Mouse (Mus musculus) C2C12 (cell line): Measurements from ENCODE around the gene Ski. TPM values are rescaled to one million over a fixed set of nuclear protein-coding genes. Genes with fewer than 3 reads are reported as not detected.

Experiments
- H3K27me3 ChIP-seq: one replicate; pipeline ENCODE4 v1.6.1; 2011; ENCODE audit not compliant: control insufficient read depth, insufficient read depth, insufficient read length
- H3K36me3 ChIP-seq: one replicate; pipeline ENCODE4 v1.6.1; 2011; ENCODE audit not compliant: control insufficient read depth, insufficient read depth
- H3K4me3 ChIP-seq: one replicate; pipeline ENCODE4 v1.5.1; 2011; ENCODE audit warnings: mild to moderate bottlenecking, control low read depth; ENCODE audit not compliant: poor library complexity, insufficient read depth, severe bottlenecking
- H3K79me2 ChIP-seq: one replicate; pipeline ENCODE4 v1.6.1; 2011; ENCODE audit not compliant: control insufficient read depth, insufficient read depth
- H3K79me3 ChIP-seq: one replicate; pipeline ENCODE4 v1.6.1; 2011; ENCODE audit warnings: low read depth, control low read depth
- H3ac ChIP-seq: one replicate; pipeline ENCODE3; 2011; ENCODE audit warnings: low read depth; ENCODE audit not compliant: control insufficient read depth, insufficient read length
- CEBPB ChIP-seq: IDR thresholded peaks from one replicate; pipeline ENCODE4 v1.6.1; 2011; ENCODE audit warnings: low read depth, mild to moderate bottlenecking, control low read depth, moderate library complexity
- CTCF ChIP-seq: IDR thresholded peaks from one replicate; pipeline ENCODE4 v1.5.1; 2011; ENCODE audit not compliant: control insufficient read depth, insufficient read depth, insufficient read length
- FOSL1 ChIP-seq: IDR thresholded peaks from one replicate; pipeline ENCODE4 v1.8.0; 2011; ENCODE audit warnings: mild to moderate bottlenecking, low read length; ENCODE audit not compliant: poor library complexity, insufficient read depth, severe bottlenecking
- MAX ChIP-seq: IDR thresholded peaks from one replicate; pipeline ENCODE4 v1.6.1; 2011; ENCODE audit warnings: mild to moderate bottlenecking, control low read depth
- MYOD1 ChIP-seq: IDR thresholded peaks from one replicate; pipeline ENCODE4 v1.6.1; 2011; ENCODE audit warnings: low read depth; ENCODE audit not compliant: control insufficient read depth, insufficient read length
- MYOG ChIP-seq: IDR thresholded peaks from one replicate; pipeline ENCODE4 v1.6.1; 2011; ENCODE audit not compliant: control insufficient read depth, insufficient read length; ENCODE audit errors: extremely low read depth
- USF1 ChIP-seq: IDR thresholded peaks from one replicate; pipeline ENCODE4 v1.6.1; 2011; ENCODE audit warnings: low read depth, mild to moderate bottlenecking, control low read depth, moderate library complexity
- polyA plus RNA-seq: library from polyadenylated mRNA; unstranded; fragments of >200 nt; fragmentation: generic; extraction: Trizol; gene quantifications from one replicate; pipeline ENCODE4 v1.2.1, GENCODE M21; 2012; ENCODE audit warnings: missing spikeins

Gene Ski
- polyA plus RNA-seq, 1 experiment = 45.2 TPM

GRCm38 (mm10) chr4:155215203-155215602 is 7.2 kb downstream of the Ski start:
- Histone ChIP-seq H3ac (no peak overlapping the region), H3K79me3 (peaks cover 94% of the 10 kb centered on the region), H3K36me3 (peaks cover 9% of the 10 kb centered on the region), H3K27me3 (no peaks in the 10 kb centered on the region), H3K4me3 (no peak overlapping the region), H3K79me2 (peaks cover 100% of the 10 kb centered on the region)
- no peak for TF ChIP-seq MYOG
- TF ChIP-seq MAX = no peak
- TF ChIP-seq CEBPB = no peak
- no peak for TF ChIP-seq CTCF
- TF ChIP-seq MYOD1 = no peak
- no peak for TF ChIP-seq FOSL1
- TF ChIP-seq USF1 = no peak

GRCm38 (mm10) chr4:155214793-155215192 is 7.6 kb downstream of the Ski start:
- Histone ChIP-seq H3K27me3 (no peaks in the 10 kb centered on the region), H3K79me2 (peaks cover 100% of the 10 kb centered on the region), H3K36me3 (peaks cover 9% of the 10 kb centered on the region), H3ac (no peak overlapping the region), H3K79me3 (peaks cover 94% of the 10 kb centered on the region), H3K4me3 (no peak overlapping the region)
- TF ChIP-seq MYOG (no peak), CTCF (no peak), USF1 (no peak), MAX (no peak), FOSL1 (no peak), CEBPB (no peak), MYOD1 (no peak)

- TF ChIP-seq CEBPB (no peak), CTCF (no peak), FOSL1 (no peak), MYOG (no peak), USF1 (no peak), MAX (no peak), MYOD1 (no peak)
- no peak overlapping the region for H3ac ChIP-seq
- H3K79me3 ChIP-seq = peaks cover 94% of the 10 kb centered on the region
- H3K79me2 ChIP-seq = peaks cover 100% of the 10 kb centered on the region
- H3K4me3 ChIP-seq = no peak overlapping the region
- H3K27me3 ChIP-seq = no peaks in the 10 kb centered on the region
- H3K36me3 ChIP-seq = peaks cover 9% of the 10 kb centered on the region
Observed at GRCm38 (mm10) chr4:155214188-155214587, 8.2 kb downstream of the Ski start.

- TF ChIP-seq MAX = no peak
- no peak for TF ChIP-seq MYOD1
- TF ChIP-seq CTCF = no peak
- TF ChIP-seq MYOG = no peak
- TF ChIP-seq USF1 = no peak
- peaks cover 100% of the 10 kb centered on the region for H3K79me2 ChIP-seq
- peaks cover 9% of the 10 kb centered on the region for H3K36me3 ChIP-seq
- no peak overlapping the region for H3ac ChIP-seq
- peaks cover 94% of the 10 kb centered on the region for H3K79me3 ChIP-seq
- no peak overlapping the region for H3K4me3 ChIP-seq
- H3K27me3 ChIP-seq = no peaks in the 10 kb centered on the region
Observed at GRCm38 (mm10) chr4:155213752-155214054, 8.7 kb downstream of the Ski start.

GRCm38 (mm10) chr4:155213052-155213751 is 9.2 kb downstream of the Ski start:
- H3K79me2 ChIP-seq = peaks cover 100% of the 10 kb centered on the region

GRCm38 (mm10) chr4:155209494-155209893 is 12.9 kb downstream of the Ski start:
- peaks cover 99% of the 10 kb centered on the region for H3K79me3 ChIP-seq
- H3K4me3 ChIP-seq = no peak overlapping the region
- H3K79me2 ChIP-seq = peaks cover 100% of the 10 kb centered on the region
- TF ChIP-seq FOSL1 = no peak
- no peak for TF ChIP-seq CTCF
- TF ChIP-seq USF1 = no peak
- TF ChIP-seq CEBPB = no peak
- TF ChIP-seq MYOD1 = no peak
- TF ChIP-seq MYOG = no peak
- no peak for TF ChIP-seq MAX
- H3K36me3 ChIP-seq = peaks cover 13% of the 10 kb centered on the region
- no peaks in the 10 kb centered on the region for H3K27me3 ChIP-seq
- no peak overlapping the region for H3ac ChIP-seq

More at GRCm38 (mm10) chr4:155213052-155213751, 9.2 kb downstream of the Ski start:
- no peak for TF ChIP-seq CEBPB
- H3K4me3 ChIP-seq = no peak overlapping the region
- H3ac ChIP-seq = no peak overlapping the region
- H3K36me3 ChIP-seq = peaks cover 9% of the 10 kb centered on the region
- peaks cover 94% of the 10 kb centered on the region for H3K79me3 ChIP-seq
- H3K27me3 ChIP-seq = no peaks in the 10 kb centered on the region
